Mouse (Mus musculus) myocyte (in vitro differentiated cells): Measurements from ENCODE around the gene Lgr6.

Experiments used
- MYOD1 ChIP-seq, 3 experiments: IDR thresholded peaks; one replicate each; pipeline ENCODE4 v1.6.1; 2011; ENCODE audit warnings: control low read depth in 2 of 3, low read depth in 2 of 3, mild to moderate bottlenecking in 2 of 3, moderate library complexity in 1 of 3; ENCODE audit not compliant: insufficient read length in 2 of 3, control insufficient read depth in 1 of 3
- MYOG ChIP-seq, 3 experiments: IDR thresholded peaks; one replicate each; pipeline ENCODE4 v1.6.1; 2011; ENCODE audit warnings: control low read depth in 2 of 3, low read depth in 2 of 3, mild to moderate bottlenecking in 2 of 3; ENCODE audit not compliant: insufficient read length in 2 of 3, control insufficient read depth in 1 of 3, insufficient read depth in 1 of 3
- POLR2A ChIP-seq: IDR thresholded peaks from one replicate; pipeline ENCODE4 v1.6.1; 2011; ENCODE audit warnings: low read depth, mild to moderate bottlenecking, control low read depth, moderate library complexity; ENCODE audit not compliant: insufficient read length
- POLR2AphosphoS2 ChIP-seq: IDR thresholded peaks from one replicate; pipeline ENCODE4 v1.6.1; 2011; ENCODE audit warnings: low read depth, control low read depth; ENCODE audit not compliant: insufficient read length
- TCF12 ChIP-seq: IDR thresholded peaks from one replicate; pipeline ENCODE4 v1.6.1; 2011; ENCODE audit warnings: mild to moderate bottlenecking, control low read depth; ENCODE audit not compliant: poor library complexity, insufficient read depth, severe bottlenecking
- USF1 ChIP-seq: IDR thresholded peaks from one replicate; pipeline ENCODE4 v1.6.1; 2011; ENCODE audit warnings: low read depth, mild to moderate bottlenecking, control low read depth, moderate library complexity

DNA sequence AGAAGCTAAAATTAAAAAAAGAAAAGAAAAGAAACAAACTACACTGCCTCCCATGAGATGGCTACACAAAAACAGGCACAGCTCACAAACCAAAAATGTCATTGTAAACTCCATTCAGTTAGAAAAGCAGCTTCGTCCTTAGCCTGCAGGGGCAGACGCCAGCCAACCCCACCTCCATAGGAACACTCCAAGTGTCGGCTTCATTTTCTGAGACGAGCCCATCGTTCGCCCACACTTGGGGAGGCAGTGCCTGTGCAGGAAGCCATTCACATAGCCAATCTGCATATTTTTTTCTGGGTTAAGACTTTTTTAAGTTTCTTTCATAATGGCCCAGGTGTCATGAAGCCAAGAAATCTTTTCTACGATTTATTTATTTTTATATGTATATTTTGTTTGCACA is 157.5 kb downstream of the Lgr6 start:
- TF ChIP-seq POLR2A (no peak), TCF12 (no peak), MYOG (IDR thresholded peaks at IDR 0.05; ENCODE audit: control insufficient read depth in 1 of 3, insufficient read depth in 1 of 3, insufficient read length in 2 of 3, low read depth in 2 of 3) (no peak), POLR2AphosphoS2 (no peak), USF1 (no peak), MYOD1 (IDR thresholded peaks at IDR 0.05; ENCODE audit: control insufficient read depth in 1 of 3, insufficient read length in 2 of 3, low read depth in 2 of 3) (no peak)
